Mouse (Mus musculus) layer of hippocampus, postnatal 25 days (tissue): Measurements from ENCODE around the gene Sema3a. TPM values are rescaled to one million over a fixed set of nuclear protein-coding genes. Genes with fewer than 3 reads are reported as not detected.
"Not testable (repeated sequence)": the region's sequence is repeated elsewhere in the genome, so short reads cannot be mapped to it uniquely, and the experiment has no call there.

Source experiments
- DNase-seq, 2 experiments: peaks; one replicate each; pipeline ENCODE4 v3.0.0; 2022; ENCODE audit warnings: mixed read lengths in 2 of 2, low spot score in 1 of 2; ENCODE audit errors: extremely low spot score in 1 of 2
- total RNA-seq, 2 experiments: library from RNA; stranded (reverse); gene quantifications; 2 replicates each; pipeline ENCODE4 v1.2.3; 2021

Gene Sema3a
- total RNA-seq, 2 experiments from 2014 or later: 2.3 TPM

- DNase-seq: no peak
Measured at GRCm38 (mm10) chr5:13413915-13414525, 288.8 kb downstream of the Sema3a start.

DNA sequence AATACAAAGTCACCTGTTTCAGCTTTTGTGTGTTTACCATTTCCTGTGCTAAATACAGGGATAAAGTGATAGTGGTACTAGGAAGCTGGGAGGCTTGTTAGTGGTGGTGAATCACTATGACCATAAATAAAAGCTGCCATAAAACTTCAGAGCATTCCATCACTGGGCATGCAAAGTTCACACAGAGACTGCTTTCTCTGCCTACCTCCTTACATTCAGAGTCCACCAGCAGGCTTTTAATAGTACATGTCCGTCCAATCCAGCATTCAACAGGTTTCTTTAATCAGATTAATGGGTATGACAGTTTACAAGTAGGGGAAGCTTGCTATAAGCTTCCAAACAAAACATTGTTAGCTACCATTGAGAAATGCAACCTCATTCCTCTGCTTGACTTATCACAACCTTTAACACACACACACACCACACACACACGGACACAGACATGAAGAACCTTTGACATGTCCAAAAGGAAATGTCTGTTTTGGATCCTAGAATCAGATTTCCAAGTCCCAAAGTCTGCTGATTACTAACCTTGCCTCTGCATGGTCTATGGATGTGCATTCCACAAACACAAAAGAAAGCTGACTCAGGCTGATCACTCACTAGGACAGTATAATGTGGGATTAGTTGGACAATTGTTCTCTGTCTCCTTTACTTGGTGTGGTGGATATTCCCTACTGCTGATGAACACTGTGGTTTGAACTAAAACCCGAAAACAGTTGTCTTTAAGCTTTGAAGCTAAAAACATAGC is 291.9 kb downstream of the Sema3a start:
- no peak for DNase-seq

DNA sequence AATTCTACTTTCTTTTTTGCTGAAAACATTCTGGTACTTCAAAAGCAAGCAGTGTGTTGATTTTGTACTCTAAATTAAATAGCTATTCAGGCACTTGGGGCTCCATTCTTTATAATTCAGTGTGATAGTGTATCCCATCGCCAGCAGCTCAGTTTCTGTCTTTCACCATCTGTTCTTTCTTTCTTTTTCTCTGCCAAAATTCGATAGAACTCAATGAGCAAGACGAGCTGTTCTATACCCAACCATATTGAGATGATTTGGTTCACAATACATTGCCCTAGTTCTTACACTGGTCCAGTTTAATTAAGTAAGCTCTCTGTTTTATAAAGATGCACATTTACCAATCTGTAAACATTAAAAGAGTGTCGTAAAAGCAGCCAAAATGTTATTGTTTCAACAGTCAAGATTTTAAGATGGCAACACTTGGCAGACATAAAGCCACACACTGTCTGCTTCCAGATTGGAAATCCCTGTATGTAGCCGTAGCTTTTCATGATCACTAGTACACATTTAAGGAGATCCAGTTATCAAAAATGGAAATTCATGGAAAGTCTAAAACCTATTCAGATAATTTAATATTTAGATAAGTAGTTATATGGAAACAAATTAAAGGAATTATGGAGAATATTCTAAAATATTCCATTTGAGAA is 296.2 kb downstream of the Sema3a start:
- DNase-seq: no peak

GRCm38 (mm10) chr5:13428702-13429101 is 303.5 kb downstream of the Sema3a start:
- DNase-seq: no peak

DNA sequence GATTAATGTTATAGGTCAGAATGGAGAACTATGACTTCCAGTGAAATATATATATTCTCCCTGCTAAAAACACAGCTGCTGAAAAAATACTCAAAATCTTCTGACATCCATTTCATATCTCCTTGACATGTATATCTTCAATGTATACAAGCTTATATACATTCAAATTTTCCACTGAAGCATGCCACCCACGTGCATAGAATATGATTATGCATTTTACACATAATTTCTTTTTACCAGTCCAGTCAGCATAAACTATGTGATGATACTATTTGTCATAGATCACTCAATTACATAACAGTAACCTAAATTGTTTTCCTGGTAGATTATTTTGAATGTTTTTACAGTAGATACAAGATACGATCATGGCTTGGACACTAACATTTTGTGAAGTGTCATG is 306.6 kb downstream of the Sema3a start:
- no peak for DNase-seq

- no peak for DNase-seq
Measured at GRCm38 (mm10) chr5:13432574-13432973, 307.4 kb downstream of the Sema3a start.

DNA sequence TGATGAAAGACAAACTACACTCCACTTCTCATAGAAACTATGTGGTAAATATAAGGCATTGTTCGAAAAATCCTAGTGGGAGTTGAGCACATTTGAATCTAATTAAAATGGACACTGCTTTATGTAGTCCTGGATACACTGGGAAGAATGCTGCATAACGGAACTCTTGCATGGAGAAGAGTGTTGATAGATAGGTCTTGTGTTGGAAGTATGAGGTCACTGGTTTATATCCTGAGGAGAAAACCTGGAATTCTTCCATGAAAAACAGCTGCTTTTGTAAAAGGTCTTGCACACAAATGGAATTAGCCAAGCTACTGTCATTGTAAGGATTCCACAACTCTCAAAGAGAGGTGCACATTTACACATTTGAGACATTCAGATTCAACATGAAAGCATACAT is 308.1 kb downstream of the Sema3a start:
- no peak for DNase-seq

DNA sequence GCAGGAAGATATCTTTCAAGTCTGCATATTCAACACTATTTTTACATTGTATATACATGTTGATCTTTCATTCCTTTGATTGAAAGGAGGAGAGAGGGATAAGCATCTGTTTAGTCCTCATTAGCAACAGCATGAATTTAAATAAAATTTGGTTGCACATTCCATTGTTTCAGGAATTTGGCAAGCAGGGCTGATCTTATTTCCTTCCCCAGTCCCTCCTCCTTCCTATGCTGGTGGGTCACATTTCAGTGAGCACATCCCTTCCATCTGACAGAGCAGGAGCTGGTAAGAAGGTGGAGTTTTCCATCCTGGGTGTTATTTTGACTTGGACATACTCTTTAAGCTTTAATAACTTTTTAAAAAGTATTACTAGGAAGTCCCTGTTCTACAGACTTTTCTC is 315.9 kb downstream of the Sema3a start:
- DNase-seq: no peak

GRCm38 (mm10) chr5:13460182-13461001 is 335.2 kb downstream of the Sema3a start:
- DNase-seq: no peak

GRCm38 (mm10) chr5:13468856-13469255 is 343.6 kb downstream of the Sema3a start:
- DNase-seq: no peak

DNA sequence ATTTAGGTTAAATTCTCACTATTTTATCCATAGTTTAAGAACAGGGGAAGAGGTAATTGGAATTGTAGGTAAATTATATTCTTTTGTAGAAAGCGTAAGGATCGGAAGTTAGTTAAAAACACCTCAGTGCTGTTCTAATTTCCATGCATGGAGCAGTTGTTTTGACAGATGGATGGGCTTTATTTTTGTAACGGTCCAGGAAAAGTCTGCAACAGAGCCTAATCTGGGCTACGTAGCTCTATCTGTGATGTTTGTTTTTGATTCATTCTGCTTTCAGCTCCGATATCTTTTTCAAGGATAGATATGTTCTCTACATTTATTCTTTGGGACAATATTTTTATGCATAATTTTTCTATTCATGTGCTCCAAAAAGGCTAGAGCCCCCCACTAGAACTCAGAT is 344.2 kb downstream of the Sema3a start:
- no peak for DNase-seq

DNA sequence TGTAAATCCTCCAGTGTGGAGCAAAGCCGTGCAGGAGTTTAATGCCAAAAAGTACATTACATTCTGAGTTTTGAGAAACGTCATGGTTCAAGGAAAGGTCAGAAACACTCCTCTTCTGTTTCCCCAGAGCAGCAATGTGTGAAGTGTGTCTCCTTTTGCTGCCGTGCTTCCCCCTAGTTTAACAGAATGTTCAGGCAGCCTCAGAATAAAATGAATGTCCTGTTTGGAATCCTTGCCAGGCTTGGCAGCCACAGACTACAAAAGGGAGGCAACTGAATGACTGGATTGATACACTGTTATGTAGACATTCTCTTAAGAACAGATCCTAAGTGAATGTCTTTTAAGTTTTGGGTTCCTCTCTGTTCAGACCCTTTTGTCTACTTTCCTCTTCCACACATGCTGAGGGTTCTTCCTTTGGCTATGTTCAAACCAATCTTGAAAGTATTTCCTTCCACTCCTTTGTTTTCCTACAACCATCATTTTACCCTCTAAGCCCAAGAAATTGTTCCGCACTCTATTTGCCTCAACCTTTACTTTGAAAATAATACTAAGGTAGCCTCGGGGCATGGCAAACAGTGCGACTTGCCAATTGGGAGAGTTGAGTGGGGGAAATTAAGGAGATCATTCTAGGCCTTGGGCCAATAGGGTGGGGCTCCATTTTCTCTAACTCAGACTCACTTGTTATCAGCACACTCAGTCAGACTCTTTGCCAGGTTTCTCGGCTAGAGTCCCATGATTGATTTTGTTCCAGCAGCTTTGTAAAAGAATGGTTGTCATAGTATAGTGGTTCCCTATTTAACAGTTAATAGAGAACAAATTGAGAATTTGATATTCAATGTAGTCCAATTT is 345.1 kb downstream of the Sema3a start:
- no peak for DNase-seq

GRCm38 (mm10) chr5:13477653-13478052 is 352.4 kb downstream of the Sema3a start:
- no peak for DNase-seq

DNA sequence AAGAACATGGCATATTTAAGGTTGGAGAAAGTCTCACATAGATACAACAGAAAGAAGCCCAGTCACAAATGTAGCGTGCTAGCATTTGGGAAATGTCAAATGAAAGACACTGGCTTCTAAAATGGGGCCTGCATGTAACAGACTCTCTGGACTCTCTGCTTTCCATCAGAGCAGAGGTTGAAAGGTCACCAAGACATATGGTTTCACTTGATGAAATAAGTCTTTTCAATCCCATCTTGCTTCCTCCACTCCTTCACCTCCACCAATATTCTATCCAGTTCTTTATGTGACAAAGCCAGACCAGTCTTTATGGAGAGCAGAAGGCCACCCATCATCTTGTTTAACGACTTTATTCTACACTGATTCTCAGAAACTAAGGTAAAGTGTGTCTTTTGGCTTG is 363.5 kb downstream of the Sema3a start:
- DNase-seq: no peak

- not testable (repeated sequence) for DNase-seq
Measured at GRCm38 (mm10) chr5:13495967-13496366, 370.8 kb downstream of the Sema3a start.

DNA sequence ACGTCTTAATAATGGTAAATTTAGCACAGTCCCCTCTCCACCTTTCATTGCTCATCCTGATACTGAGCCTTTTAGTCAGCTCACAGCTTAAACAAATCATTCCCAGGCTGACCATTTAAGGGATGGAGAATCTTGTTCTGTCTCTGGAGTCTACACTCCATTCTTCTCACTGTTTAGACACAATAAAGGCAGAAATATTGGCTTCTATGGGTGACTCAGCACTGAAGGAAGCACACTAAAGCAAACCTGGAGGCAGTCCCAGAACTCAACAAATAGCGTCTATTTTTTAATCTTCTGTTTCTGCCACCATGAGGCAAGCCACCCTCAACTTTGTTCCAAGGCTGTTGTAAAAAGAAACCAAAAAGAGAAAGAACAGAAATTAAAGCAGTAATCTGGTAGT is 374.6 kb downstream of the Sema3a start:
- DNase-seq: no peak

- DNase-seq: no peak
Measured at GRCm38 (mm10) chr5:13505839-13506499, 380.8 kb downstream of the Sema3a start.

DNA sequence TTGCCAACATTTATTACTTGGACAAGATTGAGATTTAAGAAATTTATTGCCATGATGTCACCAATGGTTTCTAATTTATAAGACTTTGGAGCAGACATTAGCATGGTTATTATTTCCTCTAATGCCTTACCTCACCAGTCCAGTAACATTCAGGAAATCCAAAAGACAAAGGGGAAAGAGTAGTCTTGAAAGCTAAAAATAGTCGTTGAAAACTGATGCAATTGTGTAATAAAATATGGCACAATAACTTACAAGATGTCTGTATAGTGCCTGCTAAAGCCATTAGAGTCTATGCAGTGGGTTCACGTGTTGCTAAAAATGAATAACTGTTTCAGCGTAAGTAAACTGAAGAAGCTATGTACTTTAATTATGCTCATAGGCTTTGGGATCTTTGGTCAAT is 383.9 kb downstream of the Sema3a start:
- DNase-seq: no peak

DNA sequence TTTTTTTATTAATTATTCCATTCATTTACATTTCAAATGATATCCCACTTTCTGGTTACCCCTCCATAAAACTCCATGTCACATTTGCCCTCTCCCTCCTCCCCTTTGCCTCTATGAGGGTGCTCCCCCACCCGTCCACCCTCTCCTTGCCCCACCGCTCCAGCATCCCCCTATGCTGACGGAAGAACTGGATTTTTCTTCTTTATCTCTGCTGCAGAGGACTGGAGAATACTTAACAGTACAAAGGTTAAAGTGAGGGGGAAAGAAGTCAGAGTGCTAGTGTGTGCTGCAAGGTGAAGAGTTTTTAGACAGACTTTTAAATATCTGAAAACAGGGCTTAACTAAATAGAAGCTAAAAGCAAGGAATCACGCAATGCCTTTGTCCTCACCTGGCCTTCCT is 391.8 kb downstream of the Sema3a start:
- DNase-seq: no peak
